Mouse (Mus musculus) lung, adult 2 months (tissue): ENCODE results near the gene Calcoco1.

Source experiments
- CTCF ChIP-seq: fragments of 200-500 bp; IDR thresholded peaks from 2 replicates; pipeline ENCODE4 v1.5.1; 2011; ENCODE audit warnings: mild to moderate bottlenecking, low read length, control low read depth; ENCODE audit not compliant: insufficient read depth
- POLR2A ChIP-seq: fragments of 200-500 bp; IDR thresholded peaks from 2 replicates; pipeline ENCODE4 v1.6.1; 2011; ENCODE audit warnings: low read depth, mild to moderate bottlenecking, control low read depth, low read length, borderline replicate concordance; ENCODE audit errors: extremely low read depth

- no peak for TF ChIP-seq CTCF
- no peak for TF ChIP-seq POLR2A
Observed at GRCm38 (mm10) chr15:102747853-102748252, 25.9 kb upstream of the Calcoco1 start.
